Mouse (Mus musculus): ENCODE results near the gene Gm14744.
"Not testable (repeated sequence)": the region's sequence is repeated elsewhere in the genome, so short reads cannot be mapped to it uniquely, and the experiment has no call there.

Gene Gm14744

DNA sequence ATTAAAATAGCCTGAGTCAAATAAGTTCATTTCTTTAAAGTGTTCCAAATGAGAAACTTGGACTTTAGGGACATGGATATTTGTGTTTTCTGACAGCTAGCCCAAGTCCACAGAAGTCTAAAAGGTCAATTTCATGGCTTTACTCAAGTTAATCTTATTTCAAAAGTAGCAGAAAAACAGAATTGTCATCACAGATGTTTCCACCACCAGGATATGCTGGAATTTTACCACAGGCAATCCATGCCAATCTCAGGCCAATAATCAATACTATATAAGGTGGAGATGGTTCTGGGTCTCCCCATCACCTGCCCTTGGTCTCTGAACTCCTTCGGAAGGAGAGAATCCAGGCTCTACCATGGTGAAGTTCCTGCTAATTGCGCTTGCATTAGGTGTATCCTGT is at the start of gene Gm14744:
TSS of gene Gm14744 (plus strand) at position 301 of the 400 bp plus-strand sequence.
- DNase-seq (ENCODE audit: low spot score) = not testable (repeated sequence)

DNA sequence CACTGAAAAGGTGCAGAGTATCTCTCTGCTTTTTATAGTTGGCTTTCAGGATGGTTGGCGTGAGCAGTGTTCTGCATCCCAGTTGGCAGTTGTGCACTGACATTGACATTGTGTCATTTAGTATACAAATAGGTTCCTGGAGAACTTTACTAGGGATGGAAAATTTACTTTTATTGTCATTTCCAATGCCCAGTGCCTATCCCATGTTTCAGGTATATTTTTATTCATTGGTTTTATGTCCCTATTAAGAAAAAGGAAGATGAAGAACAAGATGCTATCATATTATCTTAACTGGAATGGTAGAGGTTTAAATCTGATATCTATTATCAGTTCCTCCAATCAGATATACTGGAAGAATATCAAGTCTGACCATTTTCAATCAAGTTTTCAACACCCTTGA is 11.0 kb upstream of the Gm14744 start, which contains the start of gene Pbsn:
TSS of gene Pbsn (minus strand) at position 101 of the 400 bp plus-strand sequence.
- no peak for DNase-seq (ENCODE audit: low spot score)

DNA sequence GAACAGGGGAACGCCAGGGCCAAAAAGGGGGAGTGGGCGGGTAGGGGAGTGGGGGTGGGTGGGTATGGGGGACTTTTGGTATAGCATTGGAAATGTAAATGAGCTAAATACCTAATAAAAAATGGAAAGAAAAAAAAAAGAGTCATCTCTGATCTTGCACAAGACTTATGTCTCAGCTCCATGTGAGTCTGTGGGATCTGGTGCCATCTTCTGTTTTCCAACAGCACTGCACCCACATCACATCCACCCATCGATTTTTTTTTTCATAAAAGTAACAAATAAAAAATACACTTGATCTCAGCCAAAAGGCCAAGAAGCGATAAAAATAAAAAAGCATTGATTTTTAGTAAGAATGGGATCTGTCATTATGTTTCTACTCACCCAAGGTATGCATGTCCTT is 15.5 kb downstream of the Gm14744 start:
- DNase-seq (ENCODE audit: low spot score) = not testable (repeated sequence)

Data from left cerebral cortex, adult 11 months (tissue).